Mouse (Mus musculus): ENCODE measurements at regions not wholly inside any gene's neighbourhood (a gene's known extent, or its start where the extent isn't known, plus 50 kb on each side); places are given as distances from the start of the nearest gene placed in this dataset.

DNA sequence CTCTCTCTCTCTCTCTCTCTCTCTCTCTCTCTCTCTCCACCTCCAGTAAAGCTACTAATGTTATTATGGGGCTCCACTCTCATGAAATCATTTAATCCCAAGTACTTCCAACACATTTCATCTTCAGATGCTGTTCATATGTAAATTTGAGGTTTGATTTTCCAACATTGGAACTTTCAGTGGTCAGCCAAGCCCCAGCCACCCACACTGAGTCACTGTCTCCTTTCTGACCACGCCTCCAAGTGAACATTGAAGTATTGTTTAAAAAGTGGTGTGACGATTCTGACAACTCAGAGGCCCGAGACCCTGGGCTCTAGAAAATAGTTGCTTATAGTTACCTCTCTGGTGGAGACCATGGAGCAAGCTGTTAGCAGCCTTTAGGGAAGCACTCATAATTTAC lies 313.3 kb downstream of the Qdpr start:
- DNase-seq (ENCODE audit: low read depth, low spot score), result no peak

DNA sequence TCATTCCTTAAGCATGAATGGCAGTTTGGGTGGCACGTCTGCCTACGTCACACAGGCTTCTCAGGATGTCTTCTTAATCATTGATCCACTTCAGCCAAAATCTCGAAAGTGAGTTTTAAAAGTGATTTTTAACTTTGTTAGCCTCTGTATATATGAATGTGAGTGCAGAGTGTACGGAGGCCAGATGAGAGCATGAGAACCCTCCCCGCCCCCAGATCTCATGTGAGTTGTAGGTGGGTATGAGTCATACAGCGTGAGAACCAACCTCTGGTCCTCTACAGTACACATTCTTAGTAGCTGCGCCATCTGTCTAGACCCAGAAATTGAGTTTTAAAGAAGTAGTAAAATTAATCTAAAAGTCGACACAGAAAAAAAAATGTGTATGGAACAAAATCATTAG lies 322.1 kb downstream of the Qdpr start:
- DNase-seq (ENCODE audit: low read depth, low spot score), result peak; percentile 79

DNA sequence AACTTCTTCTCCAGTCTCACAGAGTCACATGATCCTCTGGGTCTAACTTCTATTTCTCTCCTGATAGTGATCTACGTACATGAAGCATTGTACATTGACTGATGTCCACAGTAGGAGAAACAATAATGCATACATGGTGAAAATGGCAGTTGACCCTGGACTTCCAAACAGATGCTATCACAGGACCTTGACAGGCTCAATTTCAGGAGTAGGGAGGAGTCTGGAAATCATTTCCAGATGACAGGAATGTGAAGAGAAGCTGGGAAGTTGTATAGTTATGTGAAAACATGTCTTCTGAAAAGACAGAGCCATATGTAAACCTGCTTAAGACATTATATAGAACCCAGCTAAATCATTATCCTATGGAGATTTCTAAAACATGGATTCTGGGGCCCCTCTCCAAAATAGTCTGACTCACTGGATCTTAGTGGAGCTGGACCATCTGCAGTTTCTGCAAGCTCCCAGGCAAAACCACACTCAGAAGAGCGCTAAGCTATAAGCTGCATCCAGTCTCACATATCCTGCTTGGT lies 322.3 kb upstream of the Ldb2 start:
- DNase-seq (ENCODE audit: low read depth, low spot score), result no peak

DNA sequence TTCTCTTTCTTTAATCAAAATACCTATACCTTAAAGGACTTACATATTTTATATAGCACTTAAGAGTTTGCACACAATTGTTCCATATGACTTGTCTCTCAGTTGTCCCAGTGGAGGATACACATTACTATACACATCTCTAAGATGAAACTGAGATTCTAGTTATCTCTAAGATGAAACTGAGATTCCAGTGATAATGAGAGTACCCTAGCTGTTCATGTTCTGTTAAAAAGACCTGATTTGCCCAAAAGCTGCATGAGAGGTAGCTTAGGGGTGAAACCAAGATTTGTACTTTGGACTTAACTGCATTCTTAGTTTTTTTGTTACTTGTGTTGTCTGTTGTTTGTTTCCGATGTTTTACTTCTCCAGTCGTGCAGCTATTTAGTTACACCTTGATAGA lies 320.3 kb upstream of the Ldb2 start:
- DNase-seq (ENCODE audit: low read depth, low spot score), result no peak

DNA sequence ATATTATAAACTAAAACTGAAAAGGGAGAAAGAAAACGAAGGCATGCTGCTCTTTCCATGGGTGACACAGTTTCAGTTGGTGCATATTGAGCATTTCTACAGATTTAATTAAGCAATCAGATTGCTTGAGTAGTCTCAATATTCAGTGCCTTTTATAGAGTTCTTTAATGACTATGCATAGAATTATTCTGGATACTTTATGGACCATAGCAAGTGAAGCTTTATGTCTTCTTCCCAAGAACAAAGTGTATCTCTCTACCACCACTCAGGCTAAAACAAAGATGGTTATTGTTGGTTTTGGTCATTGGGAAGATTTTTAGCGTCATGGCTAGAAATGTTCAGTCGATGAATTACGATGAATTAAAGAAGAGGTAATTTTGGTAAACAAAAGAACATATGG lies 311.8 kb upstream of the Ldb2 start:
- no peak for DNase-seq (ENCODE audit: low read depth, low spot score)

DNA sequence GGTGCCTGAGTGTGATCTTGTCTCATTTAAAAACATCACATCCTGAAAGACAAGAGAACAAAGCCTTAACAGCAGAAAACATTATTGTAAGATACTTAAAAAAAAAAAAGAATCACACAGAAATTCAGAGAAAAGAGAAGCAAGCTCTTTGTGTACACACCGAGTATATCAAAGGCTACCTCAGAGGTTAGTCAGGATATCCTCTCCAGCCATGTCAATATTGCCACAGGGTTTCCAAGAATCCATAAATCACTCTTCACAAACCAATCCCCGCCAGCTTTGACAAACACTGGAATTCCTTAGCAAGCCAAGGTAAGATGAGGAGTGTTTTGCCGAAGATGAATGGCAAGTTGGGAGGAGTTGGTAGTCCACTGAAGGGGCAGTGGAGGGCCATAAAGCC lies 311.3 kb upstream of the Ldb2 start:
- no peak for DNase-seq (ENCODE audit: low read depth, low spot score)

DNA sequence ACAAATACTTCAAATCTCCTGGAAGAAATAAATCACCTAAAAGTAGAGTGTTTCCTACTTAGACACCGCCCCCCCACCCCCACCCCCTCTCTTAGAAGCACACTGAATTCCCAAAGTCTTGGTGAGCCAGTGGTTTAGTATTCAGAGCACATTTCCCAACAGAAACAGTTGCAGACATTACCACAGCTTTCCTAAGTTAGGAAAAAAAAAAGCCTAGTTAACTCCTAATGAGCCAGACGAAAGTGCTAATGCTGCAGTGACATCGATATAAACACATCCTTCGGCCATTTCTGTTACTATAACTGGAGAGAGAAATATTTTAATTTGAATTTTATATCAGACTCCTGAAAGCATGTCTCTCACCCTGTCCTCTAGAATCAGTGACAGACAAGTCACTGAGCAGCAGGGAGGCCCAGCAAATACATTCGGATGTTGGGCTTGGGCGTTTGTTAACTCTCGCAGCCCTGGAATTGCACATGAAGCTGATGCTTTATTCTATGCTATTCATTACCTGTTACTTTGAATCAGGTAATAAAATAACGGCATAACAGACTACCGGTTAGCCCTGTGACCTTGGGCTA lies 305.8 kb upstream of the Ldb2 start:
- no peak for DNase-seq (ENCODE audit: low read depth, low spot score)

DNA sequence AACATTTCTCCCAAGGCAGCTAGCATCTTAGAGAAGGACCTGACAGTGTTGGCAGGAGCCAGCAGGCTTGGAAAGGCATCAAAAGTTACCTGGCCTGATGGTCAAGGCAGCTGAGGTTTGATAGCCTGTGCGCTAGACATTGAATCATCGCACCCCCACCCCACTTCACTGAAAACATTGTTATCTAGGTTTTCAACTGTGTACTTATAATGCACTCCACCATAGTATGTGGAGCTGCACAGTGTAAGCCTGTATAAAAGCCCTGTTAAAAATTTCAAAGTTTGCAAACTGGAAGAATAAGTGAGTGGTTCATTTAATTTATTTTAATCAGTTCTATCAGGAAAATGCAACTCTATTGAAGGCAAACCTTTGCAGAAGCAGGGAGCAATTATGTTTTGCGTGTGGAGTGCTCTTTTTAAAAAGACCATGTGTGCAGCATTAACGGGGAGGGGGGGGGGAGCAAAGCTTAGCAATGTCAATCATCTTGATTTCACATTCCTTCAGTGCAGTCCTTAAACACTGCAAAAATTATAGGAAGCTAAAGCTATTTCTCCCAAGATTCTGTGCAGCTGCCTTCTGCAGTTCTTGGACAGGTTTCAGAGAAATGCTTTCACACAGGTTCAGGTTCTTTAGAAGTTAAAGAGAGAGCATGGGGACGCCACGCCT lies 304.4 kb upstream of the Ldb2 start:
- no peak for DNase-seq (ENCODE audit: low read depth, low spot score)

DNA sequence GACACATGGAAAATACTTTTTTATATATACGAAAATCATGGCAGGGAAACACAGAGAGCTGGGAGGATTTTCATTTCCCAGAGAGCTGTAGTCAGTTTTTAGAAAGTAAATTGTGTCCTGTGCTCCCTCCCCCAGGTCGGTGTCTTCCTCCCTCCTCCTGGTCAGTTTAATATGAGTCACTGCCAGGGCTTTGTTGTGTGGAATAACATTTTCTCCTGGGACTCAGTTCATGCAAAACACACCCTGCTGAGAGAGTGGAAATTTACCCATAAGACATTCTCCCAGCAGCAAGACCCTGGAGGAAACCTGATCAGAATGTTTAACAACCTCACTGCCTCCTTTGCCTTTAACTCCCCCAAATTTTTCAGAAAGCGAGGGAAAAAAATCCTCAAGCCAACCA lies 303.2 kb upstream of the Ldb2 start:
- DNase-seq (ENCODE audit: low read depth, low spot score), result no peak

DNA sequence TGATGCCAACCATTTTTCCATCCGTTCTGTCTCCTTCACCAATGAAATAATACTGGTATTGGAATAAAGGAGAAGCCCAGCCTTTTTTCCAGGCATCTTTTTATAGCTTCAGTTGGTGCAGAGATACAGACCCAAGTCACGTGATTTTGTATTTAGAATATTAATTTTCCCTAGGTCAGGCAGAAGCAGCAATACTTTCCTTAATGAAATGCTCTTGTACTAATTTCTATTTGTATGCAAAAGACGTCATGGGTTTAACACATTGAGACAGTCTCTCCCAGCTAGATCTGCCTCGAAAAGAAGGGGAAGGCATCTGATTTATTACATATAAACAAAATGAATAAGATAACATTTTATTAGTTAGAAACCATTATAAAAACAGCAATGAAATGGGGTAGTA lies 302.3 kb upstream of the Ldb2 start:
- no peak for DNase-seq (ENCODE audit: low read depth, low spot score)

DNA sequence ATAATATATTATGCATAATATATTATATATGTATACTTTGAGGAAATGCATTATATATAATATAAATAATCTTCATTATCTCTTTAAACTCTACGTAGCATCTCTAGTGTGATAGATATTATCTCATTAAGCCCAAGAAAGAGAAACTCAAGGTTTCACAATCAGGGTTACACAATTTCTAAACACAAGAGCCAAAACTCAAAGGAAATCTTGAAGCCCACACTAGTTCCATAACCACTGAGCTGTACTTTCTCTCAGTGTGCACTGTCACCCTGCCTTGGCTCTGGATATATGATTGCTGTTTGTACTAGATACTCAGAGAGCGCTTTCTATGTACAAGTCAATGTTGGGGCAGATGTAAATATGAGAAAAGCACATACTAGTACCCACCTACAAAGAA lies 299.6 kb upstream of the Ldb2 start:
- no peak for DNase-seq (ENCODE audit: low read depth, low spot score)

DNA sequence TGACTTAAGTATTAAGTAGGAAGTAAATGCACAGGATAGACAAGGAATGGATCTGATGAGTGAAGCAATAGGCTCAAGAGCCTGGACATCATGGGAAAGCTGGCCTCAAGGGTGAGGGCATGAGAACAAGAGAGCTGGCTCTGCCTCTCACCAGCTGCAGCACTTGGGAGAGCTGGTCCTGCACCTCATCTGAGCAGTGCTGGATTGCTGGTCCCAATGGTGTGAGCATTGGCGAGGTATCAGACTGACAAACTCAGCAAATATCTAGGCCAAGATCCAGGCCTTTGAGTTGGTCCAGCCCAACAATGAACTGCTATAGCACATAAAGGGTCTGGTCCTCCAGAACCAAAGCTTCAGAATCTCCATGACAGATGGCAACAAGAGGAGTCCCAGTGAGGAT lies 298.5 kb upstream of the Ldb2 start:
- no peak for DNase-seq (ENCODE audit: low read depth, low spot score)

DNA sequence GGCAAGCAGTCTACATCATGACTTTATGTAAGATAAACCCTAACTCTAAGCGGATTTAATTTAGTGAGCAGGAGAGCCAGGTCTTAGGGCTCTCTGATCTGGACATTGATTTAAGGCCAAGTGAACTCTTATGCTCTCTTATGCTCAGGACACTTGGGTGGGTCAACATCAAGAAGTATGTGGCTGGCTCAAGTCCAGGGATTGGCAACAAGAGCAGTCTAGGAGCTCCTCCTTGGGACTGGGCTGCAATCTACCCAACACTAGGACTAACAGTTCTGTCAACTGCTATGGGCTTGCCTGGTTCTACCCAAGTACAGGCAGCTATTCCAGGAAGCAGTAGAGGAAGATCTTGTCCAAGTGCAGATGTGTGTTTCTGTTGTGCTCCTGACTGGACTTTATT lies 285.3 kb upstream of the Ldb2 start:
- DNase-seq (ENCODE audit: low read depth, low spot score), result no peak

DNA sequence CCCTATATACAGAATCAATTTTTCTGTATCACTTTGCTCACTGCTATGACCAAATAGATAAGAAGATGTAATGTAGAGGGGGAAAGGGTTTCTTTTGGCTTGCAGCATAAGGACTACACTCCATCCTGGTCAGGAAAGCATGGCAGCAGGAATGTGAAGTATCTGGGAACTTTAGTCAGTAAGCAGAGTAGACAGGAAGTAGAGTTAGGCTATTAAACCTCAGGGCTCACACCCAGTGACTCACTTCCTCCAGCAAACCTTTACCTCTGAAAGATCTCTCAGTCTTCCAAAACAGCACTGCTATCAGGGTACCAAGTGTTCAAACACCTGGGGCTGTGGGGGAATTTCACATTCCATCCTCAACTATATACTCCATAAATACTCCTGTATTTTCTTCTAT lies 283.1 kb upstream of the Ldb2 start:
- DNase-seq (ENCODE audit: low read depth, low spot score), result no peak

DNA sequence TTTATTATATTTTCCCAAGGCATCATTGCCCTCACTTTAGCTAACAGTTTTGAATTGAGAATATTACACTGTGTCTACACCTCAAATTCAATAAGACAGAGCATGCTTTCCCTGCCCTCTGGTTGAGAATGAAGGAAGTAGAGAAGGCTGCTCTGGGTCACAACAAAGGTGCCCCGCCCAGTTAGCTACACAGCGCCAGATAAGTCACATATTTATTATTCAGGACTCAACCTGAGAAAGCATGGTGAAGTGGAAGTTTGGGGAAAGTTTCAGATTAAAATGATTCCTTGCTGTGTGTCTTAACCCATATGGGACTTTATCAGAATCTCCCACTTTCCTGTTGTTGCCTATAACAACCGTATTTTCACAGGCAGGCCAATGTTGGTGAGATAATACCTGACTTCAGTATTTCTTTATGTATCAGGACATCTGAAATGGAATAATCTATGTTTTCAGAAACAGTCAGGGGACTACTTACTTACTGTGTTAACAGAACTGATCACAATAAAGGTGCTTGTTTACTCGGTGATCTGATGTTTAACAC lies 276.9 kb upstream of the Ldb2 start:
- no peak for DNase-seq (ENCODE audit: low read depth, low spot score)

DNA sequence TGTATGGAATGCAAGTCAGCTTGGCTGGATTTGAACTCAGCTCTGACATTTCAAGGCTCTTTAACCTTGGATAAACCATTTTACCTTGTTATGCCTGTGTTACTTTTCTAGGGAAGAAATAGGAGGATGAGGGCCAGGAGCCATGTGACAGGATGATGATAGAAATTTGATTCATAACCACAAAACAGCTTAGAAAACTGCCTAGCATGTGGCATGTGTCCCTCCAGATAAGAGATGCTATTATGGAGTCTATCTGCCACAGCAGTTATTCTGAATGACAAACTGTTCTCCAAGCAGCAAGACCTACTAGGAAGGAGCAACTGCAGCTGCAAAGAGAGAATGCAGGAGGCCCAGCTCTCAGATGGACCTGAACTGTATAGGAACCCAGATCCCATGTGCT lies 275.7 kb upstream of the Ldb2 start:
- no peak for DNase-seq (ENCODE audit: low read depth, low spot score)

DNA sequence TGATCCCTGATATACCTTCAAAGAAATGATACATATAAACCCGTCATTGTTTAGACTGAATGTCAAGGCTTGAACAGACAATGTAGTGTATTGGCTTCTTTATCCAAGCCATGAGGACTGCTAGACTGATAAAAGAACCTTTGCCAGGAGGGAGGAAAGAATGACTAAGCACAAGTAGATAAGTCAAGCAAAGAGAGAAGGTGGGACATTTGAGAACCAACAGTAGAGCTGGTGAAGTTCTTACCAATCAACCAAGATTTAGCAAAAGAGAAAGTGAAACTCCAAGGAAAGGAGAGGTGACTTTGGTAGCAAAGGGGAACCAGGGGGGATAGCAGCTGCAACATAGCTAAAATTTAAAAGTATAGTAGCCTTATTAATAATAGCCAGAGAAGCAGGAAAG lies 273.0 kb upstream of the Ldb2 start:
- DNase-seq (ENCODE audit: low read depth, low spot score), result no peak

DNA sequence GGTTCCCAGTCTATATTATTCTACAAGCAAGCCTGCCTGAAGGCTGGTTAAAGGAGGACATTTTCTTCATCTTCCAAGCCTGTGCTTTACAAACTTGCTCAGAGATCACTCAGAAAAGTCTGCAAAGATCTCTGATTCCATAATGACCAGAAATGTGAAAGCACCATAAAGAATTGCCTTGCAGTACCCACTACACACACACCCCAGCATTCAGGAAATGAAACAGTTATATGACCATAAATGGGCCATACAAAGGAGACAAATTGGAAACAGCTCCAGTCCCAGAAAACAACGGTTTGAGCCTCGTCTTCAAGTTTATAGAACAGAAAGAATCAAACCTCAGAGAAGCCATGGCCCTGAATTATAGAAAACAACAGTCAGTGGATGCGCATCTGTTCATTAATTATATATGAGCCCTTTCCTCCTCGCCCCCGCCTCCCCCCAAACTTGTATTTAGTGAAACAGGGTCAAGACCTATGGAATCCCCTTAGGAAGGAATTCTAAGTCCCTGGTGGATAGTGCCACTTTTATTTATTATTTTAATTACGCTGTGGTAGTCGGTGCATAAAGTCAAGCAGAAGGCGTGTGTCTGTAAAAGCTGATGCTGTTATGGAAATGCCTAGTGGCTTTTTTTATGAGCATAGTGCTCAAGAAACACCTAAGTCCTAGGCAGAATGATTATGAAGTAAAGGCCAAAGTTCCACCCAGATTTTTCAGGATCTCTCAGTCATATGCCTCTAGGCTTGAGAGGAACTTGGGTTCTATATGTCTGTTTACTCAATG lies 266.6 kb upstream of the Ldb2 start:
- DNase-seq (ENCODE audit: low read depth, low spot score), result no peak

DNA sequence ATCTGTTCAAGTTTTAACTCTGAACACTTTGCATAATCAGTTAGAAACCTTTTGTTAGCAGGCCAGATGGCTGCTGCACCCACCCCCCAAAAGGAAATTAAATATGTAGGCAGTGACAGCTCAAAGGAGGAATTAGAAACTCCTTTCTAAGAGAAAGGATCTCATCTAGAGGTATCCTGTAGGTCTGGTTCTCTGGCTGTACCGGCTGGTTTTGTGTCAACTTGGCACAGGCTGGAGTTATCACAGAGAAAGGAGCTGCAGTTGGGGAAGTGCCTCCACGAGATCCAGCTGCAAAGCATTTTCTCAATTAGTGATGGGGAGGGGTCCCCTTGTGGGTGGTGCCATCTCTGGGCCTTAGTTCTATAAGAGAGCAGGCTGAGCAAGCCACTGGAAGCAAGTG lies 263.1 kb upstream of the Ldb2 start:
- DNase-seq (ENCODE audit: low read depth, low spot score), result peak; percentile 64

DNA sequence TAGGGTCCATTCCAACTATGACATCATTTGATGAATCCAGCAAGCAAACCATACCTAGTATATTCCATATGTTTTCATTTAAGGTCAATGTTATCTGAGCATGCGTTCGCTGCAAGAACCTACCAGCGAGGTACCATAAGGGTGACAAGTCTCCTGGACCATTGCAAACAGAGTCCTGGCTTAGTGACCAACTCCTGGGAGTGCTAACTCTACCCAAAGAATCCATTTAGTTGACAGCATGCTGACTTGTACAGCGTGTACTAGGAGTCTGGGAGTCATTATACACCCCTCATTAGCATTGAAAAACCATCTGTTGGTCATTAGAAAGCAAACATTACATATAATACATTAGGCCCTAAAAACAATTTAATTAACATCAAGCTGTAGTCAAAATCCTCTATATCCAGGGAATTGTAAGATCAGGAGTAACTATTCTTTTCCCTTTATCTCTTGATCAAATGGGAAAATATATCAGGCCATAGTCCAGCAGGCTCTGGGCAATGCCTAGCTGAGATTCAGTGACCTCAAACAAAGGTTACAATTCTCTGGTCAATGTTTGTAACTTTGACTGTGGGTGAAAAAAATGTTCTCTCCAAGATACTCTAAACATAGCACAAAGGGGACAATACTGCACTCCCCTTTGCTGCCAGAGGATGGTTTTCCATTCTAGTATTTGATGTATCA lies 255.9 kb upstream of the Ldb2 start:
- no peak for DNase-seq (ENCODE audit: low read depth, low spot score)

DNA sequence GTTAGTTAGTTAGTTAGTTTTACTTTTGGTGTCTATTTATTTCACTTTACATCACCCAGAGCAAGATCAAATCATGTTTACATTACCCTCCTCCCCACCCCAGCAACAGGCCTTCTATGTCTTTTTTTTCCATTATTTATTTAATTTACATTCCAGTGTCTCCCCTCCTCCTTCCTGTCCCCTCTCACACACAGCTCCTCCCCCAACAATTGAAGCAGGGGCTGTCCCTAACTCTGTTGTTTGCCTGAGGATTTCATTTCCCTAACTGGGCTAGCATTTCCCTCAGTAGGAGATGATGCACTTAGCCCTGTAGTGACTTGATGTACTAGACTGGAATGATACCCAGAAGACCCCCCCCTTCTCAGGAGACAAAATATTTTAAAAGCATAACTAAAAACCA lies 249.9 kb upstream of the Ldb2 start:
- DNase-seq (ENCODE audit: low read depth, low spot score), result no peak

DNA sequence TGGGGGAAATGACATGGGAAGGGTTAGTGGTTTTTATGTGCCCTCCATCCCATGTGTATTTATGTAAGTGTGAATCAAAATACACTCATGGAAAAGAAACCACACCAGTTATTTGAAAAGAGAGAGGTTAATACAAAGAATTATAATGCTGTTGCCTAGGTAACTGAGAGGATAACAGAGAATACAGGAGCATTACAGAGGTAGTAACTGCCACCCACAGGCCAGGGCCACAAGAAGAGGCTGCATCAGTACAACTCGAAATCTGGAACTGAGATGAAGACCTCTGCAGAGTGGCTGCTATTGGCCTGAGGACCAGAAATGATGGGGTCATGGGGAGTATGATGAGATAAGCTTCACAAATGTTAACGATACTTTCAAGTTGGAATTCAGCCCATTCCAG lies 243.4 kb upstream of the Ldb2 start:
- DNase-seq (ENCODE audit: low read depth, low spot score), result no peak
